Mouse (Mus musculus) kidney, embryonic 15.5 days (tissue): ENCODE measurements at regions not wholly inside any gene's neighbourhood (a gene's known extent, or its start where the extent isn't known, plus 50 kb on each side); places are given as distances from the start of the nearest gene placed in this dataset.
"Not testable (repeated sequence)": the region's sequence is repeated elsewhere in the genome, so short reads cannot be mapped to it uniquely, and the experiment has no call there.

Experiments
- ATAC-seq: fragments of 200-750 bp; cut with Nextera tagmentation; replicated peaks from 2 replicates; pipeline ENCODE4 v1.8.0; 2017; ENCODE audit warnings: moderate TSS enrichment; ENCODE audit not compliant: low FRiP score
- H3K27ac ChIP-seq: fragments of 300-500 bp; sonication (generic); 2 replicates; pipeline ENCODE4 v1.5.1; 2015; ENCODE audit warnings: mild to moderate bottlenecking, inconsistent platforms
- H3K27me3 ChIP-seq: fragments of 300-500 bp; sonication (generic); 2 replicates; pipeline ENCODE4 v1.6.1; 2015; ENCODE audit warnings: inconsistent platforms
- H3K36me3 ChIP-seq: fragments of 300-500 bp; sonication (generic); 2 replicates; pipeline ENCODE4 v1.6.1; 2015; ENCODE audit warnings: inconsistent platforms
- H3K4me1 ChIP-seq: fragments of 300-500 bp; sonication (generic); 2 replicates; pipeline ENCODE4 v1.6.1; 2015; ENCODE audit warnings: inconsistent platforms
- H3K4me2 ChIP-seq: fragments of 300-500 bp; sonication (generic); 2 replicates; pipeline ENCODE4 v1.6.1; 2015; ENCODE audit warnings: moderate library complexity, mild to moderate bottlenecking, inconsistent platforms
- H3K4me3 ChIP-seq: fragments of 300-500 bp; sonication (generic); replicated peaks from 2 replicates; pipeline ENCODE4 v1.5.1; 2015; ENCODE audit warnings: mild to moderate bottlenecking, inconsistent platforms
- H3K9ac ChIP-seq: fragments of 300-500 bp; sonication (generic); 2 replicates; pipeline ENCODE4 v1.6.1; 2015; ENCODE audit warnings: mild to moderate bottlenecking, inconsistent platforms
- H3K9me3 ChIP-seq: fragments of 300-500 bp; sonication (generic); replicated peaks from 2 replicates; pipeline ENCODE4 v1.6.1; 2016; ENCODE audit warnings: inconsistent platforms
- WGBS: fragments of 180-500 bp; shearing (Covaris S2); methylation state at CpG from one replicate; pipeline ENCODE4 v1.1.7; 2015; ENCODE audit warnings: mixed read lengths; 5-methylcytosine and 5-hydroxymethylcytosine counted together

GRCm38 (mm10) chr12:93812963-93813733 is 1878.9 kb upstream of the Flrt2 start:
- Histone ChIP-seq H3K4me3 (no peak overlapping the region), H3K4me1 (no peaks in the 10 kb centered on the region), H3K36me3 (no peaks in the 10 kb centered on the region), H3K27me3 (no peaks in the 10 kb centered on the region), H3K9me3 (no peaks in the 10 kb centered on the region), H3K27ac (no peak overlapping the region), H3K9ac (no peak overlapping the region), H3K4me2 (no peak overlapping the region)
- ATAC-seq: no peak

DNA sequence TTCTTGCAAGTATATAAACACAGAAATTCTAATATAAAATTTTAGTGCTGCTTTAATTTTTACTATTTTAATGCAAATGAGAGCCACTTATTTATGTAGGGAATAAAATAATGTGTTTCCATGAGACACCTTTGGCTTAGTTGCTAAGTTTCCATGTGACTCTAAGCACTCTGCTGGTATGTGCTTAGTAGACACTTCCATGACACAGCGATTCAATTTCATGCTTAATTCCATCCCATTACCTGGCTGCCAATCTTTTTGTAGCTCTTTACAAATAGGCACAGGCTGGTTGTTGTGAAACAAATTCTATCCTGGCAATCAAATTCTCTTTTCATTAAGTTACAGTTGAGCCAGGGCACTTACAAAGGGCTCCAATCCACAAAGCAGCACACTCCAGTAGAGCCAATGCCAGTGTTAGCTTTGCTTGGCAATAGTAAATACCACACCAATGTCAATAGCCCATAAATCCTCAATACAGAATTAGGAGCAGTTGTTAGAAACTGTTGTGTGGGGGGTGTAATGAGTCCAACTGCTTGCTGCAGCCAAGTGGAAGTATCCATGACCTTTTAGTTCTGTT is 1841.0 kb upstream of the Flrt2 start:
- H3K36me3 ChIP-seq: no peaks in the 10 kb centered on the region
- H3K4me2 ChIP-seq: no peak overlapping the region
- no peak overlapping the region for H3K4me3 ChIP-seq
- H3K4me1 ChIP-seq: no peaks in the 10 kb centered on the region
- WGBS: 64% methylated on average over 1 of the region's 1 CpGs
- no peak overlapping the region for H3K9ac ChIP-seq
- no peak overlapping the region for H3K27ac ChIP-seq
- no peaks in the 10 kb centered on the region for H3K27me3 ChIP-seq
- ATAC-seq: no peak
- no peaks in the 10 kb centered on the region for H3K9me3 ChIP-seq

DNA sequence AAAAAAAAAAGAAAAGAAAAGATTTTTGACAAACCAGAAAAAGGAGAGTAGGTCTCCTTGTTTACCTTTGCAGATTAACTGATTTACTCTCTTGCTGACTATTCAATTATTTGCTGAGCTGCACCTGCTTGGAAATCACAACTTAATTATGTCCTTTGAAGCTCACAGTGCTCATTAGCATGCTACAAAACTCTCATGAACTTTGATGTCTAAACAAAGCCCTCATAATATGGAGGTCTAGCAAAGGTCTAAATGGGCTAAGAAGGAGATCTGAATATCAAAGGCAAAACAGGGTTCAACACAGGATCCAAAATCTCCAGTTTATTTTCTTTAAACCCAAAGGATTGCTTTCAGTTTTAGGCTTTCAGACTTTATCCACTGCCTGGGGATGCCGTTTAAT is 1840.4 kb upstream of the Flrt2 start:
- Histone ChIP-seq H3K4me1 (no peaks in the 10 kb centered on the region), H3K36me3 (no peaks in the 10 kb centered on the region), H3K4me3 (no peak overlapping the region), H3K27me3 (no peaks in the 10 kb centered on the region), H3K4me2 (no peak overlapping the region), H3K9me3 (no peaks in the 10 kb centered on the region), H3K9ac (no peak overlapping the region), H3K27ac (no peak overlapping the region)
- 41% methylated on average over 1 of the region's 1 CpGs for WGBS
- ATAC-seq: no peak

- Histone ChIP-seq H3K27ac (no peak overlapping the region), H3K4me3 (no peak overlapping the region), H3K36me3 (no peaks in the 10 kb centered on the region), H3K9me3 (no peaks in the 10 kb centered on the region), H3K9ac (no peak overlapping the region), H3K4me1 (no peaks in the 10 kb centered on the region), H3K4me2 (no peak overlapping the region), H3K27me3 (no peaks in the 10 kb centered on the region)
- 69% methylated on average over 2 of the region's 2 CpGs for WGBS
- no peak for ATAC-seq
Observed at GRCm38 (mm10) chr12:93885946-93886345, 1806.1 kb upstream of the Flrt2 start.

GRCm38 (mm10) chr12:93890109-93890508 is 1801.9 kb upstream of the Flrt2 start:
- Histone ChIP-seq H3K9me3 (no peaks in the 10 kb centered on the region), H3K4me1 (no peaks in the 10 kb centered on the region), H3K9ac (no peak overlapping the region), H3K27ac (no peak overlapping the region), H3K4me3 (no peak overlapping the region), H3K36me3 (no peaks in the 10 kb centered on the region), H3K4me2 (no peak overlapping the region), H3K27me3 (no peaks in the 10 kb centered on the region)
- ATAC-seq: no peak
- 62% methylated on average over 3 of the region's 3 CpGs for WGBS

DNA sequence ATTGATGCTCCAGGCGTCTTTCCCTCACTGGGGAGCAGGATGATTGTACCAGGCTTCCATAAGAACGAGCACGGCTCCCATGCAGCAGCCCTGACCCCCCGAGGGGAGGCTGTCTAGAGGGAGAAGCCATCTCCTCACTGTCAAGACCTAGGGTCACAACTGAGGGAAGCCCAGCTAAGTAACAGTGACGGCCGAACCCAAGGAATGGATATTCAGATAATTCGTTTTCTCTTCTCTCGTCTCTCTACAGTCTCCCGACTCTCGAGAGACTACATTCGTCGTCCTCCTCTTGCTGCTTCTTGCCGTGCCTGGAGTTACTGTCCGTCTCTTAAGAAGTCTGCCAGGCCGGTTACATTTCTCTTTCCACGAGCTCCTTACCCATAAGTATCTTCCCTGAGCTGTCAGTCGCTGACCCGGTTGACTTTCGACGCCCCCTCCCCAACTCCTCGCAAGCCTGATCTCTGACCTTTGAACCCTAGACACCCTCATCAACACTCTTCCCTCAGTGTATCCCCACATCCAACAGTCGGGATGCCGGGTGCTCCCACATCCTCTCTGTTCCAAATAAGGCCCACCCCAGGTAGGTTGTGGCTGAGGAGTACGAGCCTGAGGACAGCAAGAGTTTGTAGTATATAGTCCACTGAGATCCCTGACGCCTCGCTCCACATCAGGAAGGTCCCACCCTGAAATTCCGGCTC is 1763.3 kb upstream of the Flrt2 start:
- 85% methylated on average over 1 of the region's 27 CpGs for WGBS
- H3K9me3 ChIP-seq, H3K4me3 ChIP-seq, H3K27ac ChIP-seq, H3K4me2 ChIP-seq, H3K36me3 ChIP-seq, H3K4me1 ChIP-seq, H3K9ac ChIP-seq, H3K27me3 ChIP-seq: not testable (repeated sequence)
- ATAC-seq: peak; percentile 85

GRCm38 (mm10) chr12:93929239-93929563 is 1762.8 kb upstream of the Flrt2 start:
- 93% methylated on average over 4 of the region's 7 CpGs for WGBS
- H3K9ac ChIP-seq, H3K4me3 ChIP-seq, H3K27me3 ChIP-seq, H3K36me3 ChIP-seq, H3K4me2 ChIP-seq, H3K4me1 ChIP-seq, H3K9me3 ChIP-seq, H3K27ac ChIP-seq: not testable (repeated sequence)
- ATAC-seq: peak; percentile 56

GRCm38 (mm10) chr12:93930242-93930641 is 1761.8 kb upstream of the Flrt2 start:
- not testable (repeated sequence) for H3K27ac ChIP-seq, H3K9me3 ChIP-seq, H3K36me3 ChIP-seq, H3K27me3 ChIP-seq, H3K4me2 ChIP-seq, H3K9ac ChIP-seq, H3K4me1 ChIP-seq, H3K4me3 ChIP-seq, ATAC-seq
- WGBS: 93% methylated on average over 11 of the region's 11 CpGs

- ATAC-seq: no peak
- Histone ChIP-seq H3K9me3 (no peaks in the 10 kb centered on the region), H3K36me3 (no peaks in the 10 kb centered on the region), H3K27me3 (no peaks in the 10 kb centered on the region), H3K4me3 (no peak overlapping the region), H3K4me2 (no peak overlapping the region), H3K27ac (no peak overlapping the region), H3K4me1 (no peaks in the 10 kb centered on the region), H3K9ac (no peak overlapping the region)
- 88% methylated on average over 1 of the region's 1 CpGs for WGBS
Observed at GRCm38 (mm10) chr12:93960869-93961268, 1731.2 kb upstream of the Flrt2 start.

- no peak overlapping the region for H3K9ac ChIP-seq
- no peaks in the 10 kb centered on the region for H3K27me3 ChIP-seq
- H3K9me3 ChIP-seq: no peaks in the 10 kb centered on the region
- no peak overlapping the region for H3K27ac ChIP-seq
- H3K4me3 ChIP-seq: no peak overlapping the region
- H3K4me2 ChIP-seq: no peak overlapping the region
- no peaks in the 10 kb centered on the region for H3K4me1 ChIP-seq
- WGBS: 64% methylated on average over 1 of the region's 1 CpGs
- ATAC-seq: no peak
- no peaks in the 10 kb centered on the region for H3K36me3 ChIP-seq
Observed at GRCm38 (mm10) chr12:93981307-93981706, 1710.7 kb upstream of the Flrt2 start.

DNA sequence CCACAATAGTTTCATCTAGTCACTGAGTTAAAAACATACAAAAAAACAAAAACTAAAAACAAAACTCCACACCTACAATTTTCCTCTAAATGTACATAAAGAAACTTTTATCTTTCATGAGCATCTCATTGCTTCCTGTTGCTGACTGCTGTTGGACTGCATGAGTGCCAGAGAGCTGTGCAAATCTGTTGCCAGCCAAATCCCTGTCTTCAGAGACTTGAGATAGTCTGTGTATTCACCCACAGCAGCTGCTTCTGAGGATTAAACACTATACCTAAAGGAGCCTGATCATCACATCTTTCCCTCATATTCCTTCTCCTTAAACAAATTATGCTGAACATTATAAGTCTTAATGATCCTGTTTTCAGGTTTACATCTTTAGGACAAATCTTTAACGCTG is 1700.5 kb upstream of the Flrt2 start:
- no peak for ATAC-seq
- Histone ChIP-seq H3K4me1 (no peaks in the 10 kb centered on the region), H3K27ac (no peak overlapping the region), H3K36me3 (no peaks in the 10 kb centered on the region), H3K4me2 (no peak overlapping the region), H3K27me3 (no peaks in the 10 kb centered on the region), H3K9me3 (no peaks in the 10 kb centered on the region), H3K4me3 (no peak overlapping the region), H3K9ac (no peak overlapping the region)
- WGBS: 83% methylated on average over 1 of the region's 1 CpGs

DNA sequence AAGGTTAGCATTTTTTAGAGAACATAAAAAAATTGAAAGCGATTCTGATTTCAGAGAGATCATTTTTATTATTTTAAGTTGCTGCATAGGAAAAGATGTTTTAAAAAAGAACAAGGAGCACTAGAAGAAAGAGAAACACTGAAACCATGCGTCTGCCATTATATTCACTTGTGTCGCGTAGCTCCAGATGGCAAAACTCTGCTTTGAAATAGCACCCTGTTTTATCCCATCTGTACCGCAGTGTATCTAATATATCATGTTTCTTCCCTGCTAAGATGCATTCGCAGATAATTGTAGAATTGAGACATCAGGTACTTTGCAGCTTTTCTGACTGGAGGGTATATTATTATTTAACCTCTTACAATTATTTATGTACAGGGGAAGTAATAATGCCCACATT is 1698.2 kb upstream of the Flrt2 start:
- H3K9ac ChIP-seq: no peak overlapping the region
- no peaks in the 10 kb centered on the region for H3K9me3 ChIP-seq
- no peaks in the 10 kb centered on the region for H3K36me3 ChIP-seq
- H3K27me3 ChIP-seq: no peaks in the 10 kb centered on the region
- no peak overlapping the region for H3K27ac ChIP-seq
- ATAC-seq: no peak
- WGBS: 78% methylated on average over 6 of the region's 6 CpGs
- no peak overlapping the region for H3K4me3 ChIP-seq
- no peaks in the 10 kb centered on the region for H3K4me1 ChIP-seq
- no peak overlapping the region for H3K4me2 ChIP-seq

GRCm38 (mm10) chr12:94015946-94016345 is 1676.1 kb upstream of the Flrt2 start:
- Histone ChIP-seq H3K36me3 (no peaks in the 10 kb centered on the region), H3K9ac (no peak overlapping the region), H3K4me3 (no peak overlapping the region), H3K4me1 (no peaks in the 10 kb centered on the region), H3K27ac (no peak overlapping the region), H3K9me3 (no peaks in the 10 kb centered on the region), H3K4me2 (no peak overlapping the region), H3K27me3 (no peaks in the 10 kb centered on the region)
- no peak for ATAC-seq
